Mouse (Mus musculus) c-Kit-positive CD71-negative TER-119-negative erythroid progenitor cells, embryonic 14.5 days (primary cell): ENCODE measurements around the gene Coil.
"Not testable (repeated sequence)": the region's sequence is repeated elsewhere in the genome, so short reads cannot be mapped to it uniquely, and the experiment has no call there.

Source experiments
- DNase-seq: peaks from one replicate; pipeline ENCODE4 v3.0.0-alpha.2; 2013; ENCODE audit warnings: low read depth

Coil gene

GRCm38 (mm10) chr11:88973776-88974701, 4.0 kb downstream of the Coil start:
- DNase-seq = peak; percentile 82

GRCm38 (mm10) chr11:88976320-88976719, 6.3 kb downstream of the Coil start:
- no peak for DNase-seq

- no peak for DNase-seq
These were observed 7.1 kb downstream of the Coil start for GRCm38 (mm10) chr11:88977188-88977587.

GRCm38 (mm10) chr11:88981337-88981736, 11.3 kb downstream of the Coil start:
- no peak for DNase-seq

- DNase-seq = no peak
These were observed 16.6 kb downstream of the Coil start for GRCm38 (mm10) chr11:88986616-88987015.

- DNase-seq = no peak
These were observed 18.9 kb downstream of the Coil start for GRCm38 (mm10) chr11:88988956-88989355.

- no peak for DNase-seq
These were observed 19.5 kb downstream of the Coil start for GRCm38 (mm10) chr11:88989530-88989929.

GRCm38 (mm10) chr11:88993186-88993585, 23.1 kb downstream of the Coil start:
- no peak for DNase-seq

- DNase-seq = peak; percentile 81
These were observed 23.6 kb downstream of the Coil start for GRCm38 (mm10) chr11:88993625-88994024.

GRCm38 (mm10) chr11:88994492-88994891, 24.4 kb downstream of the Coil start:
- no peak for DNase-seq

- DNase-seq = no peak
These were observed 25.6 kb downstream of the Coil start for GRCm38 (mm10) chr11:88995616-88996015.

GRCm38 (mm10) chr11:88996427-88996826, 26.4 kb downstream of the Coil start:
- no peak for DNase-seq

GRCm38 (mm10) chr11:88997343-88997742, 27.3 kb downstream of the Coil start:
- DNase-seq = not testable (repeated sequence)

- DNase-seq = no peak
These were observed 28.4 kb downstream of the Coil start for GRCm38 (mm10) chr11:88998406-88998805.

GRCm38 (mm10) chr11:88998974-88999722, 29.1 kb downstream of the Coil start, which contains the start of gene Trim25:
TSS of gene Trim25 (plus strand) at chr11:88999376.
- DNase-seq = peak; percentile 94

GRCm38 (mm10) chr11:88999723-89000526, 29.9 kb downstream of the Coil start:
- DNase-seq = no peak

GRCm38 (mm10) chr11:89000527-89000819, 30.4 kb downstream of the Coil start:
- no peak for DNase-seq

- DNase-seq = no peak
These were observed 31.5 kb downstream of the Coil start for GRCm38 (mm10) chr11:89001569-89001968.

GRCm38 (mm10) chr11:89002068-89002467, 32.0 kb downstream of the Coil start:
- no peak for DNase-seq

GRCm38 (mm10) chr11:89002621-89003020, 32.6 kb downstream of the Coil start:
- no peak for DNase-seq

- DNase-seq = no peak
These were observed 33.0 kb downstream of the Coil start for GRCm38 (mm10) chr11:89003078-89003477.

GRCm38 (mm10) chr11:89003726-89004125, 33.7 kb downstream of the Coil start:
- no peak for DNase-seq
